Mouse (Mus musculus): ENCODE results near the gene Hbq1a. TPM values are rescaled to one million over a fixed set of nuclear protein-coding genes. Genes with fewer than 3 reads are reported as not detected.

Gene Hbq1a
- total and polyA plus RNA-seq, 3 experiments, result 0.29 to 0.46 TPM; not detected in 1

GRCm38 (mm10) chr11:32267188-32267884 is 32.5 kb upstream of the Hbq1a start, which contains the start of gene Nprl3:
Gene Nprl3, minus strand, starts transcription at chr11:32267707.
- Histone ChIP-seq H3K4me1 (ENCODE audit: control insufficient read depth in 1 of 2, insufficient read depth in 2 of 2, low read length in 2 of 2) (peaks cover 28 to 47% of the 10 kb centered on the region in 2 experiments), H3K4me3 (ENCODE audit: control insufficient read depth in 1 of 2, insufficient read depth in 1 of 2, low read depth in 2 of 2, low read length in 2 of 2) (peak within 1 kb of the TSS; percentile 89 to 96), H3K9ac (ENCODE audit: control insufficient read depth, low read depth, low read length, poor library complexity, severe bottlenecking) (peak within 1 kb of the TSS; percentile 94), H3K9me3 (replicated peaks; ENCODE audit: insufficient read depth, low read length) (no peaks in the 10 kb centered on the region), H3K36me3 (ENCODE audit: control insufficient read depth in 1 of 2, insufficient read depth in 2 of 2, low read length in 2 of 2) (peaks cover 0 to 48% of the 10 kb centered on the region in 2 experiments; a peak in 2 of 4 replicates), H3K27ac (ENCODE audit: control insufficient read depth, low read depth, low read length) (peak within 1 kb of the TSS; percentile 80), H3K27me3 (ENCODE audit: control insufficient read depth in 1 of 2, insufficient read depth in 2 of 2, low read length in 2 of 2) (no peaks in the 10 kb centered on the region), H3K79me2 (ENCODE audit: control insufficient read depth, insufficient read depth, low read length, poor library complexity) (peaks cover 5% of the 10 kb centered on the region)
- DNase-seq (ENCODE audit: low read depth, low spot score), result peak; percentile 98
- TF ChIP-seq MXI1 (IDR thresholded peaks at IDR 0.05; ENCODE audit: low read depth, low read length) (no peak; the same call in 1 of the 2 replicates), MAZ (IDR thresholded peaks at IDR 0.05; ENCODE audit: low read depth, low read length) (no peak), KAT2A (conservative IDR thresholded peaks at IDR 0.05; ENCODE audit: low read depth, low read length) (peak; percentile 61), USF1 (IDR thresholded peaks at IDR 0.05; ENCODE audit: low read depth, low read length) (0 out of 2 replicates have a peak, but pooled peaks have one; percentile 44), ELF1 (IDR thresholded peaks at IDR 0.05; ENCODE audit: low read depth, low read length) (peak; percentile 49; the same call in 1 of the 2 replicates), ZMIZ1 (IDR thresholded peaks at IDR 0.05; ENCODE audit: low read depth, low read length) (peak; percentile 97), TAL1 (IDR thresholded peaks at IDR 0.05; ENCODE audit: low read length) (no peak), CHD2 (IDR thresholded peaks at IDR 0.05; ENCODE audit: low read length) (peak; percentile 97), MEF2A (IDR thresholded peaks at IDR 0.05; ENCODE audit: extremely low read depth, insufficient replicate concordance, low read depth, low read length, poor library complexity, severe bottlenecking) (0 out of 2 replicates have a peak, but pooled peaks have one; percentile 11), POLR2AphosphoS2 (IDR thresholded peaks at IDR 0.05; ENCODE audit: low read length) (peak; percentile 95), SMC3 (IDR thresholded peaks at IDR 0.05; ENCODE audit: low read depth, low read length) (no peak), HCFC1 (IDR thresholded peaks at IDR 0.05; ENCODE audit: low read depth, low read length) (peak; percentile 85), RCOR1 (IDR thresholded peaks at IDR 0.05; ENCODE audit: low read depth, low read length) (peak; percentile 62; the same call in 1 of the 2 replicates), BHLHE40 (IDR thresholded peaks at IDR 0.05; ENCODE audit: borderline replicate concordance, low read depth, low read length) (0 out of 2 replicates have a peak, but pooled peaks have one; percentile 15), ZKSCAN1 (IDR thresholded peaks at IDR 0.05; ENCODE audit: low read depth, low read length) (no peak), SIN3A (IDR thresholded peaks at IDR 0.05; ENCODE audit: low read length) (peak; percentile 83), POLR2A (IDR thresholded peaks at IDR 0.05; ENCODE audit: control insufficient read depth in 1 of 2, insufficient read depth in 1 of 2, low read depth in 1 of 2, low read length in 2 of 2, poor library complexity in 1 of 2) (peak; percentile 98 to 99), E2F4 (IDR thresholded peaks at IDR 0.05; ENCODE audit: borderline replicate concordance, low read depth, low read length) (0 out of 2 replicates have a peak, but pooled peaks have one; percentile 42), POLR2AphosphoS5 (IDR thresholded peaks at IDR 0.05; ENCODE audit: borderline replicate concordance, low read depth, low read length) (no peak), EP300 (IDR thresholded peaks at IDR 0.05; ENCODE audit: low read depth in 1 of 2, low read length in 2 of 2) (peak in 1 of 2 experiments; percentile 44; a peak in 2 of 4 replicates), MAX (IDR thresholded peaks at IDR 0.05; ENCODE audit: low read length) (peak; percentile 79), MYB (IDR thresholded peaks at IDR 0.05; ENCODE audit: low read depth, low read length) (no peak), JUND (IDR thresholded peaks at IDR 0.05; ENCODE audit: low read depth, low read length) (peak; percentile 55; the same call in 1 of the 2 replicates), ETS1 (IDR thresholded peaks at IDR 0.05; ENCODE audit: low read depth, low read length) (peak; percentile 68), NRF1 (IDR thresholded peaks at IDR 0.05; ENCODE audit: insufficient read depth, low read depth, low read length, poor library complexity, severe bottlenecking) (peak; percentile 93), TBP (IDR thresholded peaks at IDR 0.05; ENCODE audit: low read depth, low read length) (peak; percentile 86), NELFE (IDR thresholded peaks at IDR 0.05; ENCODE audit: low read depth, low read length) (peak; percentile 98), TCF12 (IDR thresholded peaks at IDR 0.05; ENCODE audit: low read depth, low read length) (peak; percentile 80)

Data from MEL (cell line).